ENCODE assay signal across 8 mouse cellular contexts in the genomic region with DNA sequence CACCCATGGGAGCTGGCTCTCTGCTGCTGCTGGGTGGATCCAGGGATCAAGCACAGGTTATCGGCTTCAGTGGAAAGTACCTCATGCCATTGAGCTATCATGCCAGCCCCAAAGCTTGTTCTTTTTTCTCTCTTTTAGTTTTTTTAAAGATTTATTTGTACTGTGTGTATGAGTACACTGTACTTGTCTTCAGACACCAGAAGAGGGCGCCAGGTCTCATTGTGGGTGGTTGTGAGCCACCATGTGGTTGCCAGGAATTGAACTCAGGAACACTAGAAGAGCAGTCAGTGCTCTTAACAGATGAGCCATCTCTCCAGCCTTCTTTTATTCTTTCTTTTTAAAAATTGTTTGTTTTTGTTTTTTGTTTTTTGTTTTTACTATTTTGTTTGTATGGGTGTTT.
A peak's percentile ranks its signal among the peaks of the same experiment; 100 is the strongest.
DNase-seq lines count a peak whose midpoint lies in the region; ATAC-seq lines count a peak whose summit lies in the region.

No protein-coding gene starts in this region.

- peak; percentile 65 for DNase-seq in CD4-positive, CD25-positive, alpha-beta regulatory T cell, adult 2 months (ENCODE audit: low read depth, low spot score)
- peak; percentile 37 for DNase-seq in kidney, postnatal 10 days
- no peak for DNase-seq in kidney, adult 11 months
- DNase-seq in MEL-GATA-1-ER (ENCODE audit: extremely low read depth, low read depth): peak; percentile 33
- peak; percentile 10 for DNase-seq in lung, postnatal 10 days
- DNase-seq in left cerebral cortex, postnatal 14 days (ENCODE audit: low spot score in 2 of 2): no peak

- no peak for ATAC-seq in CD4-positive, CD25-positive, alpha-beta regulatory T cell, adult 4 months
- no peak for ATAC-seq in cerebellum, adult (ENCODE audit: insufficient number of reproducible peaks, low FRiP score, low TSS enrichment)

- intact Hi-C loops in left cerebral cortex, postnatal 14 days (cut with DNase I): loop anchor here (5.0 kb wide), 1 partner anchor 98 kb away; no protein-coding TSS in a partner anchor

Comparison
In these comparisons a context has a peak if more than half of its experiments do, and no peak if none do; other contexts are left out.
1. DNase-seq: peak in CD4-positive, CD25-positive, alpha-beta regulatory T cell, adult 2 months (single experiment), kidney, postnatal 10 days (single experiment), MEL-GATA-1-ER (single experiment) and lung, postnatal 10 days (single experiment); none in kidney, adult 11 months (single experiment) and left cerebral cortex, postnatal 14 days (0 of 2).